Mouse (Mus musculus): ENCODE measurements at regions not wholly inside any gene's neighbourhood (a gene's known extent, or its start where the extent isn't known, plus 50 kb on each side); places are given as distances from the start of the nearest gene placed in this dataset.

- Histone ChIP-seq H3K9me3 (ENCODE audit: control insufficient read depth, low read length) (no peaks in the 10 kb centered on the region), H3K27ac (ENCODE audit: low read depth, low read length) (no peak overlapping the region), H3K4me3 (ENCODE audit: low read depth, low read length) (no peak overlapping the region), H3K4me2 (ENCODE audit: low read depth) (no peak overlapping the region), H3K4me1 (ENCODE audit: control insufficient read depth, insufficient read depth, low read length) (no peaks in the 10 kb centered on the region), H3K27me3 (ENCODE audit: control insufficient read depth, insufficient read depth, low read length) (no peaks in the 10 kb centered on the region), H3K9ac (ENCODE audit: low read length) (no peak overlapping the region), H3K36me3 (ENCODE audit: control insufficient read depth, insufficient read depth, low read length) (no peaks in the 10 kb centered on the region)
- no peak for ATAC-seq (ENCODE audit: insufficient read depth, low FRiP score, low TSS enrichment)
- 78% methylated on average over 1 of the region's 1 CpGs for WGBS
- DNase-seq (ENCODE audit: low spot score) = no peak
Observed at GRCm38 (mm10) chr7:113651696-113652095, 114.1 kb upstream of the Spon1 start.

- Histone ChIP-seq H3K9ac (ENCODE audit: low read length) (no peak overlapping the region), H3K9me3 (ENCODE audit: control insufficient read depth, low read length) (no peaks in the 10 kb centered on the region), H3K27ac (ENCODE audit: low read depth, low read length) (no peak overlapping the region), H3K4me2 (ENCODE audit: low read depth) (no peak overlapping the region), H3K36me3 (ENCODE audit: control insufficient read depth, insufficient read depth, low read length) (no peaks in the 10 kb centered on the region), H3K4me3 (ENCODE audit: low read depth, low read length) (no peak overlapping the region), H3K4me1 (ENCODE audit: control insufficient read depth, insufficient read depth, low read length) (no peaks in the 10 kb centered on the region), H3K27me3 (ENCODE audit: control insufficient read depth, insufficient read depth, low read length) (no peaks in the 10 kb centered on the region)
- ATAC-seq (ENCODE audit: insufficient read depth, low FRiP score, low TSS enrichment) (0 out of 2 replicates have a peak, but pooled peaks have one; percentile 13), DNase-seq (ENCODE audit: low spot score) (peak; percentile 60)
- 34% methylated on average over 5 of the region's 5 CpGs for WGBS
Observed at GRCm38 (mm10) chr7:113653130-113653529, 112.7 kb upstream of the Spon1 start.

GRCm38 (mm10) chr7:113655336-113655735 lies 110.5 kb upstream of the Spon1 start:
- no peak overlapping the region for H3K4me2 ChIP-seq (ENCODE audit: low read depth)
- H3K9me3 ChIP-seq (ENCODE audit: control insufficient read depth, low read length) = no peaks in the 10 kb centered on the region
- no peak for ATAC-seq (ENCODE audit: insufficient read depth, low FRiP score, low TSS enrichment)
- H3K27me3 ChIP-seq (ENCODE audit: control insufficient read depth, insufficient read depth, low read length) = no peaks in the 10 kb centered on the region
- H3K9ac ChIP-seq (ENCODE audit: low read length) = no peak overlapping the region
- H3K4me1 ChIP-seq (ENCODE audit: control insufficient read depth, insufficient read depth, low read length) = no peaks in the 10 kb centered on the region
- no peak overlapping the region for H3K4me3 ChIP-seq (ENCODE audit: low read depth, low read length)
- WGBS = 83% methylated on average over 5 of the region's 5 CpGs
- no peak overlapping the region for H3K27ac ChIP-seq (ENCODE audit: low read depth, low read length)
- no peaks in the 10 kb centered on the region for H3K36me3 ChIP-seq (ENCODE audit: control insufficient read depth, insufficient read depth, low read length)
- DNase-seq (ENCODE audit: low spot score) = no peak

- Histone ChIP-seq H3K27me3 (ENCODE audit: control insufficient read depth, insufficient read depth, low read length) (no peaks in the 10 kb centered on the region), H3K4me2 (ENCODE audit: low read depth) (no peak overlapping the region), H3K9me3 (ENCODE audit: control insufficient read depth, low read length) (no peaks in the 10 kb centered on the region), H3K4me3 (ENCODE audit: low read depth, low read length) (no peak overlapping the region), H3K9ac (ENCODE audit: low read length) (no peak overlapping the region), H3K27ac (ENCODE audit: low read depth, low read length) (peak overlapping the region; percentile 55), H3K36me3 (ENCODE audit: control insufficient read depth, insufficient read depth, low read length) (no peaks in the 10 kb centered on the region), H3K4me1 (ENCODE audit: control insufficient read depth, insufficient read depth, low read length) (no peaks in the 10 kb centered on the region; the same call in 1 of the 2 replicates)
- DNase-seq (ENCODE audit: low spot score) = peak; percentile 44
- peak; percentile 45; the same call in 1 of the 2 replicates for ATAC-seq (ENCODE audit: insufficient read depth, low FRiP score, low TSS enrichment)
- WGBS = 39% methylated on average over 18 of the region's 18 CpGs
Observed at GRCm38 (mm10) chr7:113672779-113673595, 92.8 kb upstream of the Spon1 start.

GRCm38 (mm10) chr7:113673596-113673956 lies 92.2 kb upstream of the Spon1 start:
- H3K27me3 ChIP-seq (ENCODE audit: control insufficient read depth, insufficient read depth, low read length) = no peaks in the 10 kb centered on the region
- WGBS = 76% methylated on average over 12 of the region's 12 CpGs
- peak overlapping the region; percentile 55 for H3K27ac ChIP-seq (ENCODE audit: low read depth, low read length)
- H3K9ac ChIP-seq (ENCODE audit: low read length) = no peak overlapping the region
- H3K4me1 ChIP-seq (ENCODE audit: control insufficient read depth, insufficient read depth, low read length) = no peaks in the 10 kb centered on the region; the same call in 1 of the 2 replicates
- H3K4me3 ChIP-seq (ENCODE audit: low read depth, low read length) = no peak overlapping the region
- ATAC-seq (ENCODE audit: insufficient read depth, low FRiP score, low TSS enrichment) (no peak), DNase-seq (ENCODE audit: low spot score) (no peak)
- H3K9me3 ChIP-seq (ENCODE audit: control insufficient read depth, low read length) = no peaks in the 10 kb centered on the region
- H3K36me3 ChIP-seq (ENCODE audit: control insufficient read depth, insufficient read depth, low read length) = no peaks in the 10 kb centered on the region
- no peak overlapping the region for H3K4me2 ChIP-seq (ENCODE audit: low read depth)

GRCm38 (mm10) chr7:113682271-113682670 lies 83.5 kb upstream of the Spon1 start:
- Histone ChIP-seq H3K9me3 (ENCODE audit: control insufficient read depth, low read length) (no peaks in the 10 kb centered on the region), H3K27ac (ENCODE audit: low read depth, low read length) (no peak overlapping the region), H3K4me1 (ENCODE audit: control insufficient read depth, insufficient read depth, low read length) (no peaks in the 10 kb centered on the region), H3K9ac (ENCODE audit: low read length) (no peak overlapping the region), H3K27me3 (ENCODE audit: control insufficient read depth, insufficient read depth, low read length) (no peaks in the 10 kb centered on the region), H3K4me2 (ENCODE audit: low read depth) (no peak overlapping the region), H3K4me3 (ENCODE audit: low read depth, low read length) (no peak overlapping the region), H3K36me3 (ENCODE audit: control insufficient read depth, insufficient read depth, low read length) (no peaks in the 10 kb centered on the region)
- ATAC-seq (ENCODE audit: insufficient read depth, low FRiP score, low TSS enrichment) (no peak), DNase-seq (ENCODE audit: low spot score) (no peak)
- 78% methylated on average over 5 of the region's 5 CpGs for WGBS

GRCm38 (mm10) chr7:113685349-113685748 lies 80.4 kb upstream of the Spon1 start:
- Histone ChIP-seq H3K9me3 (ENCODE audit: control insufficient read depth, low read length) (no peaks in the 10 kb centered on the region), H3K27me3 (ENCODE audit: control insufficient read depth, insufficient read depth, low read length) (no peaks in the 10 kb centered on the region), H3K4me1 (ENCODE audit: control insufficient read depth, insufficient read depth, low read length) (peaks cover 6% of the 10 kb centered on the region; the same call in 1 of the 2 replicates), H3K27ac (ENCODE audit: low read depth, low read length) (no peak overlapping the region), H3K36me3 (ENCODE audit: control insufficient read depth, insufficient read depth, low read length) (no peaks in the 10 kb centered on the region), H3K4me3 (ENCODE audit: low read depth, low read length) (no peak overlapping the region), H3K9ac (ENCODE audit: low read length) (no peak overlapping the region), H3K4me2 (ENCODE audit: low read depth) (no peak overlapping the region)
- WGBS = 90% methylated on average over 4 of the region's 4 CpGs
- DNase-seq (ENCODE audit: low spot score) = no peak
- ATAC-seq (ENCODE audit: insufficient read depth, low FRiP score, low TSS enrichment) = no peak

GRCm38 (mm10) chr7:113686527-113686926 lies 79.3 kb upstream of the Spon1 start:
- no peak overlapping the region for H3K4me2 ChIP-seq (ENCODE audit: low read depth)
- no peak overlapping the region for H3K4me3 ChIP-seq (ENCODE audit: low read depth, low read length)
- DNase-seq (ENCODE audit: low spot score) (no peak), ATAC-seq (ENCODE audit: insufficient read depth, low FRiP score, low TSS enrichment) (no peak)
- H3K9ac ChIP-seq (ENCODE audit: low read length) = no peak overlapping the region
- WGBS = 72% methylated on average over 3 of the region's 3 CpGs
- no peaks in the 10 kb centered on the region for H3K27me3 ChIP-seq (ENCODE audit: control insufficient read depth, insufficient read depth, low read length)
- H3K9me3 ChIP-seq (ENCODE audit: control insufficient read depth, low read length) = no peaks in the 10 kb centered on the region
- peaks cover 6% of the 10 kb centered on the region; the same call in 1 of the 2 replicates for H3K4me1 ChIP-seq (ENCODE audit: control insufficient read depth, insufficient read depth, low read length)
- H3K27ac ChIP-seq (ENCODE audit: low read depth, low read length) = no peak overlapping the region
- H3K36me3 ChIP-seq (ENCODE audit: control insufficient read depth, insufficient read depth, low read length) = no peaks in the 10 kb centered on the region

GRCm38 (mm10) chr7:113687566-113687965 lies 78.2 kb upstream of the Spon1 start:
- Histone ChIP-seq H3K27ac (ENCODE audit: low read depth, low read length) (0 out of 2 replicates have a peak overlapping the region, but pooled peaks have one; percentile 24), H3K27me3 (ENCODE audit: control insufficient read depth, insufficient read depth, low read length) (no peaks in the 10 kb centered on the region), H3K4me1 (ENCODE audit: control insufficient read depth, insufficient read depth, low read length) (peaks cover 6% of the 10 kb centered on the region; the same call in 1 of the 2 replicates), H3K36me3 (ENCODE audit: control insufficient read depth, insufficient read depth, low read length) (no peaks in the 10 kb centered on the region), H3K4me3 (ENCODE audit: low read depth, low read length) (no peak overlapping the region), H3K9me3 (ENCODE audit: control insufficient read depth, low read length) (no peaks in the 10 kb centered on the region), H3K4me2 (ENCODE audit: low read depth) (no peak overlapping the region), H3K9ac (ENCODE audit: low read length) (no peak overlapping the region)
- WGBS = 81% methylated on average over 6 of the region's 6 CpGs
- ATAC-seq (ENCODE audit: insufficient read depth, low FRiP score, low TSS enrichment) = no peak
- no peak for DNase-seq (ENCODE audit: low spot score)

All from neural tube, embryonic 11.5 days (tissue).